Mouse (Mus musculus) intestine, embryonic 15.5 days (tissue): Measurements from ENCODE around the gene Ak4. TPM values are rescaled to one million over a fixed set of nuclear protein-coding genes. Genes with fewer than 3 reads are reported as not detected.
A peak's percentile ranks its signal among the peaks of the same experiment; 100 is the strongest.
"Not testable (repeated sequence)": the region's sequence is repeated elsewhere in the genome, so short reads cannot be mapped to it uniquely, and the experiment has no call there.

Source experiments
- ATAC-seq: fragments of 200-750 bp; cut with Nextera tagmentation; 2 replicates; pipeline ENCODE4 v1.8.0; 2017; ENCODE audit warnings: moderate TSS enrichment, moderate library complexity
- H3K27ac ChIP-seq: fragments of 300-500 bp; sonication (generic); 2 replicates; pipeline ENCODE4 v1.5.1; 2015; ENCODE audit warnings: mild to moderate bottlenecking, inconsistent platforms
- H3K27me3 ChIP-seq: fragments of 300-500 bp; sonication (generic); replicated peaks from 2 replicates; pipeline ENCODE4 v1.6.1; 2015; ENCODE audit warnings: inconsistent platforms
- H3K36me3 ChIP-seq: fragments of 300-500 bp; sonication (generic); 2 replicates; pipeline ENCODE4 v1.6.1; 2015; ENCODE audit warnings: inconsistent platforms
- H3K4me1 ChIP-seq: fragments of 300-500 bp; sonication (generic); replicated peaks from 2 replicates; pipeline ENCODE4 v1.6.1; 2015; ENCODE audit warnings: inconsistent platforms
- H3K4me2 ChIP-seq: fragments of 300-500 bp; sonication (generic); replicated peaks from 2 replicates; pipeline ENCODE4 v1.6.1; 2015; ENCODE audit warnings: mild to moderate bottlenecking, inconsistent platforms
- H3K4me3 ChIP-seq: fragments of 300-500 bp; sonication (generic); replicated peaks from 2 replicates; pipeline ENCODE4 v1.5.1; 2015; ENCODE audit warnings: inconsistent platforms
- H3K9ac ChIP-seq: fragments of 300-500 bp; sonication (generic); 2 replicates; pipeline ENCODE4 v1.6.1; 2015; ENCODE audit warnings: inconsistent platforms
- H3K9me3 ChIP-seq: fragments of 300-500 bp; sonication (generic); 2 replicates; pipeline ENCODE4 v1.6.1; 2016; ENCODE audit warnings: inconsistent platforms
- WGBS: fragments of 180-500 bp; shearing (Covaris S2); methylation state at CpG from one replicate; pipeline ENCODE4 v1.1.7; 2015; 5-methylcytosine and 5-hydroxymethylcytosine counted together
- polyA plus RNA-seq: library from polyadenylated mRNA; unstranded; fragments of >200 nt; fragmentation: Nextera tagmentation; extraction: Ambion mirVana; gene quantifications from 2 replicates; pipeline ENCODE4 v1.2.1, GENCODE M21; 2015

Ak4 gene
- polyA plus RNA-seq, 1 experiment from 2014 or later: 25.1 TPM

DNA sequence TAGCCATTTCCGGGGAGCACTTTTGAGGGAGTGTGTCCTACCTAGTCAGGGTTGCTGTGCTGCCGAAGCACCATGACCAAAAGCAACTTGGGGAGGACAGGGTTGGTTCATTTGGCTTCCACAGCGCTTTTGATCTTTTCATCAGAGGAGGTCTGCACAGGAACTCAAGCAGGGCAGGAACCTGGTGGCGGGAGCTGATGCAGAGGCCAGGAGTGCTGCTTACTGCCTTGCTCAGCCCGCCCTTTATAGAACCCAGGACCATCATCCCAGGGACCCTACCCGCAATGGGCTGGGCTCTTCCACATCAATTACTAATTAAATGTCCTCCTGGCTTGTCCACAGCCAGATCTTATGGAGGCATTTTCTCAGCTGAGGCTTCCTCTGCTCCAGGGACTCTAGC, 7.5 kb downstream of the Ak4 start:
- 85% methylated on average over 6 of the region's 6 CpGs for WGBS
- Histone ChIP-seq H3K4me3 (no peak overlapping the region), H3K4me2 (no peak overlapping the region), H3K9ac (no peak overlapping the region), H3K36me3 (no peaks in the 10 kb centered on the region), H3K27ac (no peak overlapping the region), H3K4me1 (no peaks in the 10 kb centered on the region), H3K27me3 (no peaks in the 10 kb centered on the region), H3K9me3 (no peaks in the 10 kb centered on the region)
- ATAC-seq: no peak

DNA sequence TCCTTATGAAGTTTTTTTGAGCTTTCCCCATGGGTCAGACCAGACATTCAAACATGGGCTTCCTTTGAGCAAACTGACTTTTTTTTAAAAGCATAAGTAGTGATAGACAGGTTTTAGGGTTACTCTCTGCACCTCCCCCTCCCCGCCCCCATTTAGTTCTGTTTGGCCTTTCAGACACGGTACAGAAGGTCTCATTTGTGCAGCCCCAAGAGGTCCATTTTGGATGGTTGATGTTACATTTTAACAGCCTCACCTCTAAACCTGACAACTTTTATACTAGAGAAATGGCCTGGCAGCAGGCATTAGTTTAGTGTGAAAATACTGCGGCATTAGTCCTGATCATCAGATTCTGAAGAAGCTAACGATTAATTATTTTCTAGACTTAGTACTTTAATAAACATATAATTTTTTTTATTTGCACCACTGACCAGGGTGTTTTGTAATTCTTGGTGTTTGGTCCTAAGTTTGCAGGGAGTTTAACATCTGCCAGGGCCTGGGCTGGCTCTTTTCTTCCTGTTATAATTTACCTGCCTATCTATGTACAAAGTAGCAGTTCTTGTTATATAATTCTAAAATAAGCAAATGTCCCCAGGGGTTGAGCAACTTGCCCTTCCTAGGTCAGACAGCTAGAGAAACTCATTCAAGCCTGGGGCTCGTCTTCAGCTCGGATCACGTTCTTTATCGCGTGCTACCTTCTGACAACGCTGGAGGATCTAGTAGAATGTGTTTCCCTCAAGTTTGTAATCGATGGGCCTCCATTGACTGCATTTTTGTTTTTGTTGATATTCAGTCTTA, 9.0 kb downstream of the Ak4 start:
- Histone ChIP-seq H3K4me2 (no peak overlapping the region), H3K4me3 (no peak overlapping the region), H3K4me1 (no peaks in the 10 kb centered on the region), H3K36me3 (no peaks in the 10 kb centered on the region), H3K27me3 (no peaks in the 10 kb centered on the region), H3K9ac (no peak overlapping the region), H3K27ac (no peak overlapping the region), H3K9me3 (no peaks in the 10 kb centered on the region)
- ATAC-seq: no peak
- WGBS: 81% methylated on average over 11 of the region's 11 CpGs

DNA sequence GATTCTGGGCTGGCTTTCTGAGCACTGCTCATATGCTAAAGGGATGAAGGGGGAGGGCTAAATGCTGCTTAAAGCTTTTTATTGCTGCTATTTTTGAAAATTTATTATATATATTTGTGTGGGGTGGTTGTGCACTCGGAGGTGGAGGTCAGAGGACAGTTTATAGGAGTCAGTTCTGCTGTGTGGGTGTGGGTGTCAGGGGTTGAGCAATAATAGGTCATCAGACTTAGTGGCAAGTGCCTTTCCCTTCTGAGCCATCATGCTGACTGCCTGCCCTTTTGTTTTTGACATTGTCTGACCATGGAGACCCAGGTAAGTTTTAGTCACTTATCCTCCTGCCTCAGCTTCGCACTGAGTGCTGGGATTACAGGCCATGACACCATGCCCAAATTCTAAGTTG, 10.0 kb downstream of the Ak4 start:
- Histone ChIP-seq H3K27ac (no peak overlapping the region), H3K36me3 (no peaks in the 10 kb centered on the region), H3K9me3 (no peaks in the 10 kb centered on the region), H3K9ac (no peak overlapping the region), H3K27me3 (no peaks in the 10 kb centered on the region), H3K4me3 (no peak overlapping the region), H3K4me1 (no peaks in the 10 kb centered on the region), H3K4me2 (no peak overlapping the region)
- WGBS: 65% methylated on average over 2 of the region's 2 CpGs
- no peak for ATAC-seq

DNA sequence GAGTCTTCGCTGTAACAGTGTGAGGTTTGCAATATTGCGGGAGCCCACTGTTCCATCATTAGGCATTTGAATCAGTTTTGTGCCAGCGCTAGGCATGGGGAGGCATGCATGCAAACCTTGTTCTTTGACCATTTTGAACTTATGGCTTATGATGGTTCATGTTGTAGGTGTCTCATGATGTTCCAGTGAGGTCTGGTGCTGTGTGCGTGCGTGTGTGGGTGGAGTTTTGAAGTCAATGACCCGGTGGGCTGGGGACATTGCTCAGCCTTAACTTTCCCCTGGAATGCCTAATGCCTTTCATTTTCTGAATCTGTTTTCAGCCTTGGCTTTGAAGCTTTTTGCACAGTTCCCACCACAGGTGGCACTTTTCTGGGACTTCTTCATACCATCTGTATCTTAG, 10.9 kb downstream of the Ak4 start:
- Histone ChIP-seq H3K27ac (no peak overlapping the region), H3K9me3 (no peaks in the 10 kb centered on the region), H3K4me1 (no peaks in the 10 kb centered on the region), H3K27me3 (no peaks in the 10 kb centered on the region), H3K4me3 (no peak overlapping the region), H3K36me3 (no peaks in the 10 kb centered on the region), H3K9ac (no peak overlapping the region), H3K4me2 (no peak overlapping the region)
- WGBS: 90% methylated on average over 6 of the region's 6 CpGs
- ATAC-seq: no peak

- Histone ChIP-seq H3K27ac (no peak overlapping the region), H3K4me3 (no peak overlapping the region), H3K27me3 (no peaks in the 10 kb centered on the region), H3K4me1 (peaks cover 8% of the 10 kb centered on the region; the same call in 1 of the 2 replicates), H3K36me3 (no peaks in the 10 kb centered on the region), H3K4me2 (no peak overlapping the region), H3K9me3 (no peaks in the 10 kb centered on the region), H3K9ac (no peak overlapping the region)
- WGBS: 73% methylated on average over 8 of the region's 8 CpGs
- no peak for ATAC-seq
Measured at GRCm38 (mm10) chr4:101436761-101437512, 17.9 kb downstream of the Ak4 start.

DNA sequence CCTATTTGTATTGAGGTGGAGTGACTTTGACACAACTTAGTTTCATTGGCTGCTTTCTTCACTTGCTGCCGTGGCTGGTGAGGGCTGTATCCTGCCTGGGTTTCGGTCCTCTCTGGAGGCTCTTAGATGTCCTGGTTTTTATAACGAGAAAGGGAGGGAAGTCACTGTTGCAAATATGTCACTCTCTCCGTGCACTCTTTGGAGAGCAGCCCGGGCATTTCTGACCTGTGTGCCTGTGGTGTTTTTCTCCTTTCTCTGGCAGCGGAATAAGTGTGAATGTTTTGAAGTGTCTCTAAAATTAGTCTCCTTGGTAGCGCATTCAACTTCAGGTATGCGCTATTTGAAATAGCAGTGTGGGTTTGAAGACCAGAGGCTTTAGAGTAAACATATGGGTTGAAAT, 19.2 kb downstream of the Ak4 start:
- H3K27ac ChIP-seq: no peak overlapping the region
- peaks cover 8% of the 10 kb centered on the region; the same call in 1 of the 2 replicates for H3K4me1 ChIP-seq
- H3K4me3 ChIP-seq: no peak overlapping the region
- H3K4me2 ChIP-seq: no peak overlapping the region
- no peaks in the 10 kb centered on the region for H3K36me3 ChIP-seq
- no peaks in the 10 kb centered on the region for H3K27me3 ChIP-seq
- no peak overlapping the region for H3K9ac ChIP-seq
- no peak for ATAC-seq
- WGBS: 40% methylated on average over 8 of the region's 8 CpGs
- no peaks in the 10 kb centered on the region for H3K9me3 ChIP-seq

GRCm38 (mm10) chr4:101439738-101440389, 20.8 kb downstream of the Ak4 start:
- Histone ChIP-seq H3K9ac (no peak overlapping the region), H3K4me2 (no peak overlapping the region), H3K27ac (no peak overlapping the region), H3K4me3 (no peak overlapping the region), H3K36me3 (no peaks in the 10 kb centered on the region), H3K4me1 (peaks cover 8% of the 10 kb centered on the region; the same call in 1 of the 2 replicates), H3K27me3 (no peaks in the 10 kb centered on the region), H3K9me3 (no peaks in the 10 kb centered on the region)
- 21% methylated on average over 13 of the region's 13 CpGs for WGBS
- peak; percentile 84 for ATAC-seq

- no peak for ATAC-seq
- peaks cover 6% of the 10 kb centered on the region; the same call in 1 of the 2 replicates for H3K4me1 ChIP-seq
- no peak overlapping the region for H3K4me2 ChIP-seq
- no peak overlapping the region for H3K27ac ChIP-seq
- no peak overlapping the region for H3K9ac ChIP-seq
- H3K27me3 ChIP-seq: no peaks in the 10 kb centered on the region
- H3K9me3 ChIP-seq: no peaks in the 10 kb centered on the region
- WGBS: 68% methylated on average over 2 of the region's 2 CpGs
- no peak overlapping the region for H3K4me3 ChIP-seq
- no peaks in the 10 kb centered on the region for H3K36me3 ChIP-seq
Measured at GRCm38 (mm10) chr4:101442791-101443190, 23.7 kb downstream of the Ak4 start.

DNA sequence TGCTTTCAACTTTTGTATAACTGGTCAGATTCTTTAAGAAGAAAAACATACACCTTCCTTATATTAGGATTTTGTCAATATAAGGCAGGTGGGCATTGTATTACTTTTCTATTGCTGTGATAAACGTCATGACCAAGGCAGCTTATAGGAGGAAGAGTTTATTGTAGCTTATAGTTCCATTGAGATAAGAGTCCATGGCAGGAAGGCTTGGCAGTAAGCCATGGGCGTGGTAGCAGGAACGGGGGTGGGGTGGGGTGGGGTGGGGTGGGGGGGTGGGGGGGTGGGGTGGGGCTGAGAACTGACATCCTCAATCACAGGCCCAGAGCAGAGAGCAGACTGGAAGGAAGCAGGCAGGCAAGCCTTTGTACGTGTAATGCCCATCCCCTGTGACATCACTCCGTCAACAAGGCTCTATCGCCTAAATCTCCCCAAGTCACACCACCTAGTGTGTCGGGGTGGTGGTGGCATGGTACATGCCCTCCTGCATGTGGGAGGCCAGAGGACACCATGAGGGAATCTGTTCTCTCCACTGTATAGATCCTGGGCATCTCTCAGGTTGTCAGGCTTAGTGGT, 24.4 kb downstream of the Ak4 start:
- Histone ChIP-seq H3K9me3 (no peaks in the 10 kb centered on the region), H3K27me3 (no peaks in the 10 kb centered on the region), H3K9ac (no peak overlapping the region), H3K36me3 (no peaks in the 10 kb centered on the region), H3K27ac (no peak overlapping the region), H3K4me1 (peaks cover 6% of the 10 kb centered on the region; the same call in 1 of the 2 replicates), H3K4me2 (no peak overlapping the region), H3K4me3 (no peak overlapping the region)
- peak; percentile 68 for ATAC-seq
- WGBS: 60% methylated on average over 7 of the region's 7 CpGs

DNA sequence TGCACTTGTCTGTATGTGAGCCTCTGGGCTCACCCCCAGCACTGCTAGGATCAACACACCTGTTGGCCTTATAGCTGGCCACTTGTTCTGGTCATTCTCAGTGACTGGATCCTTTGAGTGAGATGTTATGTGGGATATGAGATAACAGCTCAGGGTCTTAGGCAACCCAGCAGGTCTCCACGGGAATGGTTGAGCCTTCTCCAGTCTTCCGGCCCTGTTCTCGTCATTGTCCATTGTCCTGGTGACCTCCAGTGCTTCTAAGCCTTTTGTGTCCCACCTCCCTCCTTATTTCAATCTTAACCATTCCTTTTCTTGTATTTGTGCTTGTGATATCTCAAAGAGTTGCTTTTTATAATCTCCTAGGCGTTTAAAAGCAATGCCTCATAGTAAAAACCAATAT, 26.6 kb downstream of the Ak4 start:
- Histone ChIP-seq H3K4me1 (no peaks in the 10 kb centered on the region; the same call in 1 of the 2 replicates), H3K9ac (no peak overlapping the region), H3K9me3 (no peaks in the 10 kb centered on the region), H3K27ac (no peak overlapping the region), H3K4me2 (no peak overlapping the region), H3K27me3 (no peaks in the 10 kb centered on the region), H3K36me3 (no peaks in the 10 kb centered on the region), H3K4me3 (no peak overlapping the region)
- 85% methylated on average over 4 of the region's 4 CpGs for WGBS
- no peak for ATAC-seq

GRCm38 (mm10) chr4:101446606-101447005, 27.5 kb downstream of the Ak4 start:
- not testable (repeated sequence) for H3K4me3 ChIP-seq, ATAC-seq, H3K9ac ChIP-seq, H3K27ac ChIP-seq, H3K4me2 ChIP-seq, H3K9me3 ChIP-seq, H3K27me3 ChIP-seq, H3K4me1 ChIP-seq, H3K36me3 ChIP-seq
- 88% methylated on average over 9 of the region's 9 CpGs for WGBS

DNA sequence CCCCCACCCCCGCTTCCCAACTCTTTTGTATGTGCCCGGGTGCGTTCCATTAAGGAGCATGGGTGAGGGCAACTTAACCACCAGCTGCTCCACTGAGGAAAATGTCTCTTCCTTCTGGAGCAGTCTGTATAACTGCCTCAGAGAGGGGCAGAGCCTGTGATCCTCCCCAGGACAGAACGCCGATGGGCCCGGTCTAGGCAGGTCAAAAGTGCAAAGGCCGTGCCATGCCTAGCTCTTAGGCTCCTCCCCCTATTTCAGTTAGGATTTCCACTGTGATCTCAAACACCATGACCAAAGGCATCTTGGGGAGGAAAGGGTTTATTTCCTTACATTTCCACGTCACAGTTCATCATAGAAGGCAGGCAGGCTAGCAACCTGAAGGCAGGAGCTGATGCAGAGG, 29.6 kb downstream of the Ak4 start:
- no peak overlapping the region for H3K4me3 ChIP-seq
- no peaks in the 10 kb centered on the region for H3K36me3 ChIP-seq
- 70% methylated on average over 8 of the region's 8 CpGs for WGBS
- no peak overlapping the region for H3K9ac ChIP-seq
- H3K4me2 ChIP-seq: no peak overlapping the region
- no peaks in the 10 kb centered on the region for H3K9me3 ChIP-seq
- no peak for ATAC-seq
- H3K27ac ChIP-seq: no peak overlapping the region
- no peaks in the 10 kb centered on the region; the same call in 1 of the 2 replicates for H3K4me1 ChIP-seq
- H3K27me3 ChIP-seq: no peaks in the 10 kb centered on the region
